Mouse (Mus musculus): ENCODE measurements around the gene Cpvl.
A peak's percentile ranks its signal among the peaks of the same experiment; 100 is the strongest.

Gene Cpvl

DNA sequence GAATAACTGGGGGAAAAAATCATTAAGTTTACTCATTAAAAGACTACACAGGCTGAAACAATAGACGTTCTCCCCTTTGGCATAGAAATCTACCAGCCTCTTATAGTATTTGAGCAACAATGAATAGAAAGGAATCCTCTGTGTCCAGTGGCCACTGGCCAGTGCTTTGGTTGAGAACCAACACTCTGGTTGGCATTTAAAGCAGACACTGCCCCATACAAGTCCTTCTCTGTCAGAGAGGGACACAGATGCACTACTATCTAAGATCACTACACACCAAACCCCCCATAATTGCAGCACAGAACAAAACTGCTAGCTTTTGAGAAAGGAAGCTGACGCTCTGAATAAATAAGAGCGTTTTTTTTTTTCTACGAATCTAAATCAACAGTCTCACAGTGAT is 93.5 kb downstream of the Cpvl start:
- no peak for DNase-seq (ENCODE audit: low spot score in 2 of 2)

- no peak for DNase-seq (ENCODE audit: low spot score in 2 of 2)
These were observed 94.0 kb downstream of the Cpvl start for GRCm38 (mm10) chr6:53884496-53884895.

DNA sequence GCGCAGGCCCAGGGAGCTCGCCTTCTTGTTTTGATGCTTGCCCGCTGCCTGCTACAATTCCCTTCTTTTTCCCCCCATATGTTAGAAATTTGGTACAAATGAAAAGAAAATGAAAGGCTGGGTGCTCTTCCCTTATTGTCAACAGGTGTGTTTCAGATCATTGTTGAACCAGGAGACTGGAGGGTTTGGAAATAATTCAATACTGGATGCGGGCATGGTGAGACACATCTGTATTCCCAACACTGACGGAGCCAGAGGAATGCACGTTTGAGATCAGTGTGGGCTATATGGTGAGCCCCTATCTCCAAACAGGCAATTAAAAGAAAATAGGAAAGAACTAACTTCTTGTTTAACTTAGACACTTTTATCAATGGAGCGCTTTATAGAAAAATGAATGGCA is 95.1 kb downstream of the Cpvl start:
- no peak for DNase-seq (ENCODE audit: low spot score in 2 of 2)

GRCm38 (mm10) chr6:53881623-53882022 is 96.8 kb downstream of the Cpvl start:
- DNase-seq (ENCODE audit: low spot score in 2 of 2), result no peak

- no peak for DNase-seq (ENCODE audit: low spot score in 2 of 2)
These were observed 97.2 kb downstream of the Cpvl start for GRCm38 (mm10) chr6:53881235-53881606.

DNA sequence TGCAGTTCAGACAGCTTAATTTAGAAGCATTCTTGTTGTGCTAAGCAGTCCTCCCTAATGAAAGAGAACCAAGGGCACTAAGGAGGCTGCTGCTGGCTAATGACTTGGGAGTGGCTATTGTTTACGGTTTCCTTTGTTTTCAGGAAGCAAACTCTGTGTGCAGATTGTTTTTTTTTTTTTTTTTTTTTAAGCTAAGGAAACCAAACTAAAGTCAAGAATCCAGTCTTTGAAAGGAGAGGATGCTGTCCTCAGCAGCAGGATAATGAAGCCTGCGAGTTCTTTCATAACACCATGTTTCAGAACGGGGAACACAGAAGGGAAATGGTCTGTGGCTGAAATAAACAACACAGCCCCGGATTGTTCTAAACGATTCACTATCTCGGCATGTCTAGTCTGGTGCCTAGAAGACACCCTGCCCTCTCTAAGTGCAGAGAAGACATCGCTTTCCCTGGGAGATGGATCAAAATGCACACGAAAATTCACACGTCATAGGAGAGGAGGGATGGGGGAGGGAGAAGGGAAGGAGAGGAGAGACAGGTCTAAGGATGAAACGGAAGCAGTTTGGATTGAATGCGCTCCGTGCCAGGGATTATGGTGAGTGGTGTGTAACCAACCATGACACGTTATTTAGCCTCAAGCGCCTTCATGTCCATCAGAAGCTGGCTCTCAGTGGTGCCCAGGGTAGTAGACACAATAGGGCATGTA is 97.8 kb downstream of the Cpvl start:
- DNase-seq (ENCODE audit: low spot score in 2 of 2), result no peak

GRCm38 (mm10) chr6:53879567-53879966 is 98.9 kb downstream of the Cpvl start:
- DNase-seq (ENCODE audit: low spot score in 2 of 2), result peak in 1 of 2 experiments; percentile 62

- DNase-seq (ENCODE audit: low spot score in 2 of 2), result no peak
These were observed 103.5 kb downstream of the Cpvl start for GRCm38 (mm10) chr6:53874881-53875429.

DNA sequence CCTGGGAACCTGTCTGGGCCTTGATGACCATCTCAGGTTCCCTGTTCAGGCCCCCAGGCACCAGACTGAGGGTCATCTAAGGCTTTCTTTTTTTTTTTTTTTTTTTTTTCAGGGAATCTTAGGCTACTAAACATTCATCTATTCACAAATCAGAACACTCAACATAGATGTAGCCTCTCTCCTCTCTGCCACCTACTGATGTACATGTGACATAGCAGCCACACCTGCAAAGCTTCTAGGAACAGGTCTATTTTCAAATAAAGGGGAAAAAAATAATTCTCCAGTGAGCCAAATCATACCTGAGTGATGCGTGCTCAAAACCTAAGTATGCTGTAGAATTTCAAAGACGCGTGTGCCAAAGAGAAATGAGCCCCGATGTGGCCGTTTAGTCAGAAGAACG is 106.6 kb downstream of the Cpvl start:
- no peak for DNase-seq (ENCODE audit: low spot score in 2 of 2)

DNA sequence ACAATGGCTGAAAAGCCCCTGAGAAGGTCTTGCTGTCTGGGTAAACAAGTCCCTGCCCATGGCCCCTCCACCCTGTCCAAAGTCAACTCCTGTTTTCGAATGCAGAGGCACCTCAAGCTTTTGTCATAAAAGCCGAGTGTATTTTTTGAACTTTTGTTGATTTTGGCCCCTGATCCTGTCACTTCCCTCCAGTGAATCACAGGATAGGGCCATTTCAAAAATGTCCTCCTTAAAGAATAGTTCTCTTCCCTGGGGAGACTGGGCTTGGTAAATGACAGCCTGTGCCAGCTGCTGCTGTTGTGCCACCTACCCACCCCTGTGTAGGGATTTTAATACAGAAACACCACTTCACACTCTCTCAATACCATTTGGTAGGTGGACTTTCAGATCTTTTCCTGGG is 115.5 kb downstream of the Cpvl start:
- DNase-seq (ENCODE audit: low spot score in 2 of 2), result no peak

DNA sequence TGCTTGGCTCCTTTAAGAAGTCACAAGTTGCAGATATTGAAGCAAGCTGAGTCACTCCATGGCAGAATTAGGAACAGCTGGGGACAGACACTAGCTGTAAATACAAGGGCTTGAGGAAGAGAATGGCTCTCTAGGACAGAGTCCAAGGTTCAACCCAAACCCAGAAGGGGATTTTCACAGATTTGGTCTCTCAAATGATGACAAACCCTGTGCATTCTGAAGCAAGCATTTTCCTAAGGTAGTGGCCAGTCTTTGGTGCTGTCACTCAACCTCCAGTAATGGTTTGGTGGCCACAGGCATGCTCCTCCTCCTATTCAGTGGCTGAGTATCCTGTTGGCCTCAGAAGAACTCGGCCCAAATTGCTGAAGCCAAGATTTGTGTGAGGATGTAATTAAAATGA is 119.4 kb downstream of the Cpvl start:
- no peak for DNase-seq (ENCODE audit: low spot score in 2 of 2)

DNA sequence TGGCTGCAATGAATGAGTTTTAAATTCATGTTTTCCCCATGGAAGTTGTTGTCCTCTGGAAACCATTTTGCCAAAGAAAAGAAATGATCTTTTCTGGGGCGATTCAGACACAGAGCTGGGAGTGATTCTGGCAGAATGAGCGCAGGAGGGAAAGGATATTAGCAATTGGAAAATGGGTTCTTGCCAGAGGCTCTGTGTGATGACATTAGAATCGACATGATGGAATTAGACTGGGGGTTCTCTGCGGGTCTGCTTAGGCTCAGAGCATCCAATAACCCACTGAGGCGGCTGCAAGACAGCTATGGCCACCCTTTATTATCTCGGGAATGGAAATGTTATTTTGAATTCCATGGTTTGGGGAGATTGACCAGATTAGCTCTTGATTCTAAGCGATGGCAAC is 120.6 kb downstream of the Cpvl start:
- DNase-seq (ENCODE audit: low spot score in 2 of 2), result no peak

DNA sequence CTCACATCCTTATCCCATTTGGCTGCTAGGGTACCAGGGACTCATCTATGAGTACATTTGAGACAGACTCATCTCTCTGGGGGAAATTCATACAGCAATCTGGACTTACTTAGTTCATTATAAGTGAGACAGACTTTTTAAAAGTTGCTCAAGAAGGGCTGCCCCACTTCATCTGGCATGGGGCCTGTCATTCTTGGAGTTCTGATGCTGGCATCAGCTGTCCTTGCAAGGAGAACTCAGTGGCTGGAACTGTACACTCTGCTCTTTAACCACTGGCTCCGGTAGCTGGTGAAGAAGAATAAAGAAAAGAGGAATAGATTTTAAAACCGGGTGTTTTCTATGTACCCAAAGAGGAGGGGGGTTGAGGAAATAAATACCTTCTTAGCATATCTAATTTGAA is 121.7 kb downstream of the Cpvl start:
- no peak for DNase-seq (ENCODE audit: low spot score in 2 of 2)

- DNase-seq (ENCODE audit: low spot score in 2 of 2), result no peak
These were observed 123.3 kb downstream of the Cpvl start for GRCm38 (mm10) chr6:53854971-53855856.

- DNase-seq (ENCODE audit: low spot score in 2 of 2), result no peak
These were observed 124.2 kb downstream of the Cpvl start for GRCm38 (mm10) chr6:53854226-53854625.

GRCm38 (mm10) chr6:53853546-53853945 is 124.9 kb downstream of the Cpvl start:
- DNase-seq (ENCODE audit: low spot score in 2 of 2), result no peak

DNA sequence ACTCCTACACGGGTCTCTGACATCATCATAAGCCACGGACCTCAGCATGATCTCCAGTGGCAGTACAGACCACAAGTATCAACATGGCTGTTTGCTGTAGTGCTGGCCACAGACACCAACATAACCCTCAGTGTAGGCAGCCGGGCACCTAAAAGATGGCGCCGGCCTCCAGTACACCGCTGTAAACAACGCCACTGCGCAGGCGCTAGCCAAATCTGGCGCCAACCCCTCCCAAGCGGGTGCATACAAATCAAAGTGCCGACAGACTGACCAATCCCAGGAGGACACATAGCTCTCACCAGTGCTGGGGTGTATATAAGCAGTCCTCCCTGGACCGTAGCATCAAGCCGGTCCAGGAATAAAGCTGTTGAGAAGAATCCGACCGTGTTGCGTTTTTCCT is 133.8 kb downstream of the Cpvl start:
- no peak for DNase-seq (ENCODE audit: low spot score in 2 of 2)

- no peak for DNase-seq (ENCODE audit: low spot score in 2 of 2)
These were observed 153.3 kb downstream of the Cpvl start for GRCm38 (mm10) chr6:53825213-53825612.

Data from urinary bladder, adult 18-20 months (tissue).